Mouse (Mus musculus) stomach, embryonic 14.5 days (tissue): ENCODE measurements around the gene Gm20605. TPM values are rescaled to one million over a fixed set of nuclear protein-coding genes. Genes with fewer than 3 reads are reported as not detected.

ENCODE experiments used
- ATAC-seq: fragments of 200-750 bp; cut with Nextera tagmentation; 2 replicates; pipeline ENCODE4 v1.8.0; 2017; ENCODE audit warnings: low read depth, moderate TSS enrichment; ENCODE audit not compliant: insufficient number of reproducible peaks, insufficient read depth, low FRiP score
- H3K27ac ChIP-seq: fragments of 300-500 bp; sonication (generic); 2 replicates; pipeline ENCODE4 v1.5.1; 2014; ENCODE audit warnings: mild to moderate bottlenecking, low read length, moderate library complexity, mixed read lengths
- H3K27me3 ChIP-seq: fragments of 300-500 bp; sonication (generic); 2 replicates; pipeline ENCODE4 v1.6.1; 2014; ENCODE audit warnings: low read length, control low read depth, mixed read lengths; ENCODE audit not compliant: control insufficient read depth, insufficient read depth
- H3K36me3 ChIP-seq: fragments of 300-500 bp; sonication (generic); 2 replicates; pipeline ENCODE4 v1.6.1; 2014; ENCODE audit warnings: mild to moderate bottlenecking, control low read depth, low read length, moderate library complexity, mixed read lengths; ENCODE audit not compliant: control insufficient read depth, insufficient read depth
- H3K4me1 ChIP-seq: fragments of 300-500 bp; sonication (generic); 2 replicates; pipeline ENCODE4 v1.6.1; 2014; ENCODE audit warnings: low read length, control low read depth, mixed read lengths; ENCODE audit not compliant: control insufficient read depth, insufficient read depth
- H3K4me2 ChIP-seq: fragments of 300-500 bp; sonication (generic); replicated peaks from 2 replicates; pipeline ENCODE4 v1.6.1; 2014; ENCODE audit warnings: low read depth, low read length, control low read depth
- H3K4me3 ChIP-seq: fragments of 300-500 bp; sonication (generic); 2 replicates; pipeline ENCODE4 v1.5.1; 2014; ENCODE audit warnings: low read depth, low read length, control low read depth
- H3K9ac ChIP-seq: fragments of 300-500 bp; sonication (generic); replicated peaks from 2 replicates; pipeline ENCODE4 v1.6.1; 2014; ENCODE audit warnings: low read depth, mild to moderate bottlenecking, control low read depth, low read length, moderate library complexity, mixed read lengths
- H3K9me3 ChIP-seq: fragments of 300-500 bp; sonication (generic); 2 replicates; pipeline ENCODE4 v1.6.1; 2016; ENCODE audit warnings: low read depth, low read length, control low read depth; ENCODE audit not compliant: control insufficient read depth
- WGBS: fragments of 180-500 bp; shearing (Covaris S2); extraction: QIAGEN DNeasy Blood & Tissue Kit; methylation state at CpG from one replicate; pipeline ENCODE4 v1.1.7; 2014; 5-methylcytosine and 5-hydroxymethylcytosine counted together
- polyA plus RNA-seq: library from polyadenylated mRNA; unstranded; fragments of >200 nt; fragmentation: Nextera tagmentation; extraction: Ambion mirVana; gene quantifications from 2 replicates; pipeline ENCODE4 v1.2.1, GENCODE M21; 2014

Gene Gm20605
- polyA plus RNA-seq, 1 experiment from 2014 or later = 10.7 TPM

DNA sequence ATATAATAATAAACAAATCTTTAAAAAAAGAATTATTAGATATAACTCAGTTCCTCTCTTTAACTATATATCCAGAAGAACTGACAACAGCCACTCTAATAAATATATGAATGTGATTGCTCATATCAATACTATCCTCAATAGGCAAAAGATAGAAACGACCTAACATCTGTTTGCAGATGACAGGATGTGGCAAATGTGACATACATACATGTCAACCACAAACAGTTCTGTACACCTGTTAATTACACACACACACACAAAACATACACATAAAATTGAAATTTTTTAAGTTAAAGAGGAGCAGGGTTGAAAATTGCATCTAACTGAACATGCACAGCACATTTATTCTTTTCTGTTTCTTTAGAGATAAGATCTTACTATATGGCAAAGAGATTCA, 62.9 kb downstream of the Gm20605 start:
- no peaks in the 10 kb centered on the region for H3K36me3 ChIP-seq
- ATAC-seq = no peak
- no peak overlapping the region for H3K9ac ChIP-seq
- H3K9me3 ChIP-seq = no peaks in the 10 kb centered on the region
- H3K4me2 ChIP-seq = no peak overlapping the region
- H3K27me3 ChIP-seq = no peaks in the 10 kb centered on the region
- no peak overlapping the region for H3K4me3 ChIP-seq
- WGBS = 75% methylated on average over 1 of the region's 1 CpGs
- H3K4me1 ChIP-seq = no peaks in the 10 kb centered on the region
- H3K27ac ChIP-seq = no peak overlapping the region

Other genes with a start within 250 kb of the Gm20605 start
- gene Zan, start 152.1 kb upstream of the Gm20605 start, polyA plus RNA-seq = 1.1 and 1.5 TPM in 2 replicates
- gene Pop7, start 126.7 kb upstream of the Gm20605 start, polyA plus RNA-seq = 51.7 and 56.2 TPM in 2 replicates
- 16.0 and 16.3 TPM in 2 replicates for gene Gigyf1, start 110.6 kb upstream of the Gm20605 start, polyA plus RNA-seq
- gene Epo, start 95.9 kb upstream of the Gm20605 start, polyA plus RNA-seq = 0.38 TPM in 1 of 2 replicates, not detected in the other
- gene Gnb2, start 95.7 kb upstream of the Gm20605 start, polyA plus RNA-seq = 404 and 443 TPM in 2 replicates
- 6.7 and 7.3 TPM in 2 replicates for gene Actl6b, start 75.7 kb upstream of the Gm20605 start, polyA plus RNA-seq
- gene Tfr2, start 59.3 kb upstream of the Gm20605 start, polyA plus RNA-seq = 0.43 and 0.46 TPM in 2 replicates
- 32.3 and 34.2 TPM in 2 replicates for gene Mospd3, start 28.1 kb upstream of the Gm20605 start, polyA plus RNA-seq
- 143 and 145 TPM in 2 replicates for gene Pcolce, start 15.4 kb upstream of the Gm20605 start, polyA plus RNA-seq
- gene Fbxo24, start 173 bp upstream of the Gm20605 start, polyA plus RNA-seq = 0.14 and 0.20 TPM in 2 replicates
- gene Lrch4, start 54 bp upstream of the Gm20605 start, polyA plus RNA-seq = 37.1 and 39.2 TPM in 2 replicates
- 9.8 and 9.9 TPM in 2 replicates for gene Sap25, start 12.2 kb downstream of the Gm20605 start, polyA plus RNA-seq
- 0.17 TPM in 1 of 2 replicates, not detected in the other for gene Irs3, start 16.5 kb downstream of the Gm20605 start, polyA plus RNA-seq
- 12.9 and 13.2 TPM in 2 replicates for gene Agfg2, start 55.6 kb downstream of the Gm20605 start, polyA plus RNA-seq
- gene Nyap1, start 112.4 kb downstream of the Gm20605 start, polyA plus RNA-seq = 1.0 and 1.4 TPM in 2 replicates
- gene Tsc22d4, start 116.6 kb downstream of the Gm20605 start, polyA plus RNA-seq = 118 and 132 TPM in 2 replicates
- 32.7 and 38.1 TPM in 2 replicates for gene Ppp1r35, start 149.7 kb downstream of the Gm20605 start, polyA plus RNA-seq
- gene Mepce, start 158.5 kb downstream of the Gm20605 start, polyA plus RNA-seq = 13.6 and 17.6 TPM in 2 replicates
- gene Zcwpw1, start 158.6 kb downstream of the Gm20605 start, polyA plus RNA-seq = 22.3 and 23.3 TPM in 2 replicates
- 1.4 and 1.9 TPM in 2 replicates for gene Pilra, start 207.1 kb downstream of the Gm20605 start, polyA plus RNA-seq
- 0.59 and 0.67 TPM in 2 replicates for gene Pilrb1, start 228.9 kb downstream of the Gm20605 start, polyA plus RNA-seq
- gene Pilrb2, start 242.6 kb downstream of the Gm20605 start, polyA plus RNA-seq = 0.70 and 1.1 TPM in 2 replicates